28 mouse cellular contexts compared by ENCODE assay signal in genomic region chr9:84718615-84719191, GRCm38 (mm10).
"Had no signal": no experiment of that assay in that cellular context is flagged by ENCODE, and none has a peak within 500 bp of the region (broad histone marks: within the 10 kb centered on the region; RNA-seq: fewer than 3 reads in every experiment).

No protein-coding gene starts in this region.

- H3K27ac ChIP-seq: embryonic facial prominence, embryonic 10.5 days; embryonic facial prominence, embryonic 12.5 days; embryonic facial prominence, embryonic 13.5 days; embryonic facial prominence, embryonic 15.5 days; forebrain, embryonic 10.5 days; forebrain, embryonic 12.5 days; forebrain, embryonic 13.5 days; forebrain, embryonic 15.5 days; gastrocnemius, adult 2 months had no signal

- H3K27me3 ChIP-seq: embryonic facial prominence, embryonic 12.5 days; embryonic facial prominence, embryonic 13.5 days; embryonic facial prominence, embryonic 15.5 days; forebrain, embryonic 12.5 days; forebrain, embryonic 13.5 days; forebrain, embryonic 15.5 days had no signal

- H3K9me3 ChIP-seq: embryonic facial prominence, embryonic 10.5 days; embryonic facial prominence, embryonic 12.5 days; embryonic facial prominence, embryonic 13.5 days; embryonic facial prominence, embryonic 15.5 days; forebrain, embryonic 10.5 days; forebrain, embryonic 12.5 days; forebrain, embryonic 13.5 days; forebrain, embryonic 15.5 days had no signal

- H3K4me2 ChIP-seq: embryonic facial prominence, embryonic 12.5 days; embryonic facial prominence, embryonic 13.5 days; embryonic facial prominence, embryonic 15.5 days; forebrain, embryonic 12.5 days; forebrain, embryonic 13.5 days; forebrain, embryonic 15.5 days had no signal

- H3K4me3 ChIP-seq: embryonic facial prominence, embryonic 10.5 days; embryonic facial prominence, embryonic 12.5 days; embryonic facial prominence, embryonic 13.5 days; embryonic facial prominence, embryonic 15.5 days; erythroblast, embryonic 14.5 days; forebrain, embryonic 10.5 days; forebrain, embryonic 12.5 days; forebrain, embryonic 13.5 days; forebrain, embryonic 15.5 days; gastrocnemius, adult 2 months had no signal

- ATAC-seq: forebrain, embryonic 13.5 days; forebrain, embryonic 14.5 days; forebrain, embryonic 15.5 days; forebrain, embryonic 16.5 days; forebrain, postnatal 0 days had no signal

- H3K4me1 ChIP-seq: embryonic facial prominence, embryonic 10.5 days; embryonic facial prominence, embryonic 12.5 days; embryonic facial prominence, embryonic 13.5 days; embryonic facial prominence, embryonic 15.5 days; forebrain, embryonic 10.5 days; forebrain, embryonic 12.5 days; forebrain, embryonic 13.5 days; forebrain, embryonic 15.5 days had no signal

- H3K9ac ChIP-seq: embryonic facial prominence, embryonic 12.5 days; embryonic facial prominence, embryonic 13.5 days; embryonic facial prominence, embryonic 15.5 days; forebrain, embryonic 12.5 days; forebrain, embryonic 13.5 days; forebrain, embryonic 15.5 days; forebrain, postnatal 0 days had no signal

- DNase-seq: cerebellum, adult 18-20 months; cerebellum, adult 2 months; cerebellum, adult 8-10 months; cerebellum, adult 9-10 months; cerebellum, adult 9-11 months; cerebellum, postnatal 10 days; cerebellum, postnatal 14 days; cerebellum, postnatal 25 days; cerebellum, postnatal 36 days; embryo, embryonic 11 days; forebrain, postnatal 0 days; gastrocnemius, adult 2 months; gastrocnemius, postnatal 10 days; gastrocnemius, postnatal 14 days; gastrocnemius, postnatal 25 days; gastrocnemius, postnatal 36 days; heart, adult 11 months had no signal

- H3K36me3 ChIP-seq: embryonic facial prominence, embryonic 10.5 days; embryonic facial prominence, embryonic 12.5 days; embryonic facial prominence, embryonic 13.5 days; embryonic facial prominence, embryonic 15.5 days; forebrain, embryonic 10.5 days; forebrain, embryonic 12.5 days; forebrain, embryonic 15.5 days had no signal
